Mouse (Mus musculus): ENCODE measurements around the gene Irgc1. TPM values are rescaled to one million over a fixed set of nuclear protein-coding genes. Genes with fewer than 3 reads are reported as not detected.

The Irgc1 gene
- polyA plus RNA-seq, 1 experiment = not detected

GRCm38 (mm10) chr7:24430551-24431345, 21.3 kb downstream of the Irgc1 start:
- Histone ChIP-seq H3K4me3 (ENCODE audit: insufficient read depth, low read depth, low read length) (no peak overlapping the region), H3K4me1 (ENCODE audit: control insufficient read depth, insufficient read depth, insufficient read length, low read length) (no peaks in the 10 kb centered on the region), H3K27ac (replicated peaks; ENCODE audit: low read depth, low read length) (no peak overlapping the region)

- no peaks in the 10 kb centered on the region for H3K4me1 ChIP-seq (ENCODE audit: control insufficient read depth, insufficient read depth, insufficient read length, low read length)
- no peak overlapping the region for H3K27ac ChIP-seq (replicated peaks; ENCODE audit: low read depth, low read length)
Measured at GRCm38 (mm10) chr7:24429413-24430112, 22.5 kb downstream of the Irgc1 start.

GRCm38 (mm10) chr7:24428725-24429124, 23.4 kb downstream of the Irgc1 start:
- Histone ChIP-seq H3K27ac (replicated peaks; ENCODE audit: low read depth, low read length) (no peak overlapping the region), H3K4me3 (ENCODE audit: insufficient read depth, low read depth, low read length) (no peak overlapping the region), H3K4me1 (ENCODE audit: control insufficient read depth, insufficient read depth, insufficient read length, low read length) (no peaks in the 10 kb centered on the region)

More at GRCm38 (mm10) chr7:24429413-24430112, 22.5 kb downstream of the Irgc1 start:
- H3K4me3 ChIP-seq (ENCODE audit: insufficient read depth, low read depth, low read length) = no peak overlapping the region

- no peak overlapping the region for H3K27ac ChIP-seq (replicated peaks; ENCODE audit: low read depth, low read length)
- H3K4me1 ChIP-seq (ENCODE audit: control insufficient read depth, insufficient read depth, insufficient read length, low read length) = no peaks in the 10 kb centered on the region
Measured at GRCm38 (mm10) chr7:24427168-24427567, 24.9 kb downstream of the Irgc1 start.

GRCm38 (mm10) chr7:24425919-24426318, 26.2 kb downstream of the Irgc1 start:
- no peak overlapping the region for H3K27ac ChIP-seq (replicated peaks; ENCODE audit: low read depth, low read length)
- no peak overlapping the region for H3K4me3 ChIP-seq (ENCODE audit: insufficient read depth, low read depth, low read length)
- no peaks in the 10 kb centered on the region for H3K4me1 ChIP-seq (ENCODE audit: control insufficient read depth, insufficient read depth, insufficient read length, low read length)

More at GRCm38 (mm10) chr7:24427168-24427567, 24.9 kb downstream of the Irgc1 start:
- H3K4me3 ChIP-seq (ENCODE audit: insufficient read depth, low read depth, low read length) = no peak overlapping the region

- Histone ChIP-seq H3K27ac (replicated peaks; ENCODE audit: low read depth, low read length) (no peak overlapping the region), H3K4me3 (ENCODE audit: insufficient read depth, low read depth, low read length) (no peak overlapping the region), H3K4me1 (ENCODE audit: control insufficient read depth, insufficient read depth, insufficient read length, low read length) (no peaks in the 10 kb centered on the region)
Measured at GRCm38 (mm10) chr7:24423956-24424732, 28.0 kb downstream of the Irgc1 start.

GRCm38 (mm10) chr7:24423107-24423763, 28.9 kb downstream of the Irgc1 start:
- H3K4me3 ChIP-seq (ENCODE audit: insufficient read depth, low read depth, low read length) = no peak overlapping the region
- no peak overlapping the region for H3K27ac ChIP-seq (replicated peaks; ENCODE audit: low read depth, low read length)
- no peaks in the 10 kb centered on the region for H3K4me1 ChIP-seq (ENCODE audit: control insufficient read depth, insufficient read depth, insufficient read length, low read length)

- H3K4me3 ChIP-seq (ENCODE audit: insufficient read depth, low read depth, low read length) = no peak overlapping the region
- H3K4me1 ChIP-seq (ENCODE audit: control insufficient read depth, insufficient read depth, insufficient read length, low read length) = no peaks in the 10 kb centered on the region
- no peak overlapping the region for H3K27ac ChIP-seq (replicated peaks; ENCODE audit: low read depth, low read length)
Measured at GRCm38 (mm10) chr7:24422251-24422650, 29.8 kb downstream of the Irgc1 start.

GRCm38 (mm10) chr7:24421648-24422047, 30.4 kb downstream of the Irgc1 start:
- H3K27ac ChIP-seq (replicated peaks; ENCODE audit: low read depth, low read length) = no peak overlapping the region
- H3K4me1 ChIP-seq (ENCODE audit: control insufficient read depth, insufficient read depth, insufficient read length, low read length) = no peaks in the 10 kb centered on the region

GRCm38 (mm10) chr7:24419579-24419978, 32.5 kb downstream of the Irgc1 start:
- H3K27ac ChIP-seq (replicated peaks; ENCODE audit: low read depth, low read length) = no peak overlapping the region
- no peak overlapping the region for H3K4me3 ChIP-seq (ENCODE audit: insufficient read depth, low read depth, low read length)
- H3K4me1 ChIP-seq (ENCODE audit: control insufficient read depth, insufficient read depth, insufficient read length, low read length) = no peaks in the 10 kb centered on the region

More at GRCm38 (mm10) chr7:24421648-24422047, 30.4 kb downstream of the Irgc1 start:
- H3K4me3 ChIP-seq (ENCODE audit: insufficient read depth, low read depth, low read length) = no peak overlapping the region

GRCm38 (mm10) chr7:24415261-24415660, 36.8 kb downstream of the Irgc1 start:
- Histone ChIP-seq H3K4me1 (ENCODE audit: control insufficient read depth, insufficient read depth, insufficient read length, low read length) (no peaks in the 10 kb centered on the region), H3K27ac (replicated peaks; ENCODE audit: low read depth, low read length) (no peak overlapping the region), H3K4me3 (ENCODE audit: insufficient read depth, low read depth, low read length) (no peak overlapping the region)

- Histone ChIP-seq H3K27ac (replicated peaks; ENCODE audit: low read depth, low read length) (no peak overlapping the region), H3K4me3 (ENCODE audit: insufficient read depth, low read depth, low read length) (no peak overlapping the region), H3K4me1 (ENCODE audit: control insufficient read depth, insufficient read depth, insufficient read length, low read length) (no peaks in the 10 kb centered on the region)
Measured at GRCm38 (mm10) chr7:24413630-24414029, 38.5 kb downstream of the Irgc1 start.

- Histone ChIP-seq H3K4me3 (ENCODE audit: insufficient read depth, low read depth, low read length) (no peak overlapping the region), H3K27ac (replicated peaks; ENCODE audit: low read depth, low read length) (no peak overlapping the region), H3K4me1 (ENCODE audit: control insufficient read depth, insufficient read depth, insufficient read length, low read length) (no peaks in the 10 kb centered on the region)
Measured at GRCm38 (mm10) chr7:24410831-24411230, 41.3 kb downstream of the Irgc1 start.

- Histone ChIP-seq H3K27ac (replicated peaks; ENCODE audit: low read depth, low read length) (no peak overlapping the region), H3K4me3 (ENCODE audit: insufficient read depth, low read depth, low read length) (no peak overlapping the region), H3K4me1 (ENCODE audit: control insufficient read depth, insufficient read depth, insufficient read length, low read length) (no peaks in the 10 kb centered on the region)
Measured at GRCm38 (mm10) chr7:24410123-24410522, 42.0 kb downstream of the Irgc1 start.

GRCm38 (mm10) chr7:24408186-24408585, 43.9 kb downstream of the Irgc1 start:
- Histone ChIP-seq H3K27ac (replicated peaks; ENCODE audit: low read depth, low read length) (no peak overlapping the region), H3K4me3 (ENCODE audit: insufficient read depth, low read depth, low read length) (no peak overlapping the region), H3K4me1 (ENCODE audit: control insufficient read depth, insufficient read depth, insufficient read length, low read length) (no peaks in the 10 kb centered on the region)

All from brown adipose tissue, adult 24 weeks (tissue).